Mouse (Mus musculus): ENCODE measurements around the gene Hsd17b2.

GRCm38 (mm10) chr8:117772126-117772525, 70.4 kb downstream of the Hsd17b2 start:
- TF ChIP-seq GATA1 (IDR thresholded peaks at IDR 0.05; ENCODE audit: low read length), result no peak
- TF ChIP-seq TAL1 (IDR thresholded peaks at IDR 0.05; ENCODE audit: low read length), result no peak

Measured in erythroblast, embryonic 14.5 days (primary cell).